Mouse (Mus musculus): ENCODE data around the gene Rad1.

- TF ChIP-seq CTCF (IDR thresholded peaks at IDR 0.05; ENCODE audit: low read depth, low read length) (no peak), TAL1 (conservative IDR thresholded peaks at IDR 0.05; ENCODE audit: low read depth, low read length) (no peak)
These were observed 45.5 kb downstream of the Rad1 start for GRCm38 (mm10) chr15:10531352-10531751.

All from G1E (cell line).